Mouse (Mus musculus) liver, postnatal 0 days (tissue): ENCODE results near the gene Mmp23. TPM values are rescaled to one million over a fixed set of nuclear protein-coding genes. Genes with fewer than 3 reads are reported as not detected.

Experiments used
- ATAC-seq: fragments of 200-750 bp; cut with Nextera tagmentation; 2 replicates; pipeline ENCODE4 v1.8.0; 2017; ENCODE audit warnings: mild to moderate bottlenecking, moderate library complexity
- DNase-seq: peaks from one replicate; pipeline ENCODE4 v3.0.0-alpha.2; 2016
- H3K27ac ChIP-seq: fragments of 300-500 bp; sonication (generic); 2 replicates; pipeline ENCODE4 v1.5.1; 2014; ENCODE audit warnings: antibody characterized with exemption, moderate library complexity, mild to moderate bottlenecking, low read depth
- H3K27me3 ChIP-seq: fragments of 300-500 bp; sonication (generic); 2 replicates; pipeline ENCODE4 v1.6.1; 2014; ENCODE audit warnings: low read length, control low read depth, mixed read lengths; ENCODE audit not compliant: insufficient read depth
- H3K36me3 ChIP-seq: fragments of 300-500 bp; sonication (generic); replicated peaks from 2 replicates; pipeline ENCODE4 v1.6.1; 2014; ENCODE audit warnings: mild to moderate bottlenecking, control low read depth, low read length, moderate library complexity, mixed read lengths; ENCODE audit not compliant: insufficient read depth
- H3K4me1 ChIP-seq: fragments of 300-500 bp; sonication (generic); 2 replicates; pipeline ENCODE4 v1.6.1; 2014; ENCODE audit warnings: antibody characterized with exemption, mild to moderate bottlenecking, control low read depth; ENCODE audit not compliant: insufficient read depth
- H3K4me2 ChIP-seq: fragments of 300-500 bp; sonication (generic); 2 replicates; pipeline ENCODE4 v1.6.1; 2014; ENCODE audit warnings: low read depth, mild to moderate bottlenecking, low read length, moderate library complexity, mixed read lengths
- H3K4me3 ChIP-seq: fragments of 300-500 bp; sonication (generic); 2 replicates; pipeline ENCODE4 v1.5.1; 2014; ENCODE audit warnings: low read depth, low read length
- H3K9ac ChIP-seq: fragments of 300-500 bp; sonication (generic); replicated peaks from 2 replicates; pipeline ENCODE4 v1.6.1; 2014; ENCODE audit warnings: mild to moderate bottlenecking, moderate library complexity
- H3K9me3 ChIP-seq: fragments of 300-500 bp; sonication (generic); 2 replicates; pipeline ENCODE4 v1.6.1; 2016; ENCODE audit warnings: mild to moderate bottlenecking, control low read depth, low read length, mixed read lengths
- CTCF ChIP-seq: sonication (generic); IDR thresholded peaks from 2 replicates; pipeline ENCODE4 v1.5.1; 2016; ENCODE audit warnings: antibody characterized with exemption, low read depth
- EP300 ChIP-seq: IDR thresholded peaks from 2 replicates; pipeline ENCODE4 v1.6.1; 2016; ENCODE audit warnings: antibody characterized with exemption, low read depth, mild to moderate bottlenecking
- WGBS: fragments of 180-500 bp; shearing (Covaris S2); extraction: QIAGEN DNeasy Blood & Tissue Kit; methylation state at CpG from one replicate; pipeline ENCODE4 v1.1.7; 2014; ENCODE audit not compliant: insufficient replicate concordance; 5-methylcytosine and 5-hydroxymethylcytosine counted together
- polyA plus RNA-seq: library from polyadenylated mRNA; unstranded; fragments of >200 nt; fragmentation: Nextera tagmentation; extraction: Ambion mirVana; gene quantifications from 2 replicates; pipeline ENCODE4 v1.2.1, GENCODE M21; 2015

The Mmp23 gene
- polyA plus RNA-seq, 1 experiment from 2014 or later: 5.9 TPM

DNA sequence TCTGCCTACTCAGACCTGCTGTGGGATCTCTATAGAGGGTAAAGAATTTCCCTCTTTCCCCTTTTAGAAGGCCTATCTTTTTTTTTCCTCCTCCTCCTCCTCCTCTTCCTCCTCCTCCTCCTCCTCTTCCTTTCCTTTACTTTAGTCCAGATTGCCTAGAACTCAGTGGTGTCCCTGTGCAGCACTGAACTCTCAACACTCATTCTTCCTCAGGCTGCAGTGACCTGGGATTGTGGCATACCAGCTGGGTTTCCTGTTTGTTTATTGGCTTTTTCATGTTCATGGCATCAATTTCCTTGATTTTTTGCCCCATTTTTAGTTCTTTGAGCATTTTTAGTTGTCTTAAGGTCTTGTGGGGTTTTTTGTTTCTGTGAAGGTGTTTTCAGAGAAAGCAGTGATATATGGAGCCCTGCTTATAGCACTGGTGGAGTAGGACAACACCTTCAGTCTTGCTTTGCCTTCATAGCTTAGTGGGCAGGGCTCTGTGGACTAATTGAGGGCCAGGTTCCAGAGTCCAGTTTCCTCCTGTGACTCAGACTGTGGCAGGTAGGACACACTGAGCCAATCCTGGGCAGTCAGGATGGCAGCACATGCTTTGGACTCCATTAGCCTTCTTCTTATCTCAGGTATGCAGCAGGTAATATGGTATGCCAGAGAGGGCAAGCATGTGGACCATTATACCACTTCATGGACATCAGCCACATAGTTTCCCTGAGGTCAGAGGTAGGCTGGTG lies 17.3 kb downstream of the Mmp23 start:
- DNase-seq: no peak
- Histone ChIP-seq H3K4me2 (no peak overlapping the region), H3K9ac (no peak overlapping the region; the same call in 1 of the 2 replicates), H3K27me3 (no peaks in the 10 kb centered on the region), H3K9me3 (no peaks in the 10 kb centered on the region), H3K27ac (no peak overlapping the region), H3K4me3 (no peak overlapping the region), H3K4me1 (no peaks in the 10 kb centered on the region), H3K36me3 (peaks cover 83% of the 10 kb centered on the region)
- peak; percentile 54; the same call in 1 of the 2 replicates for ATAC-seq
- TF ChIP-seq CTCF (no peak), EP300 (no peak)

DNA sequence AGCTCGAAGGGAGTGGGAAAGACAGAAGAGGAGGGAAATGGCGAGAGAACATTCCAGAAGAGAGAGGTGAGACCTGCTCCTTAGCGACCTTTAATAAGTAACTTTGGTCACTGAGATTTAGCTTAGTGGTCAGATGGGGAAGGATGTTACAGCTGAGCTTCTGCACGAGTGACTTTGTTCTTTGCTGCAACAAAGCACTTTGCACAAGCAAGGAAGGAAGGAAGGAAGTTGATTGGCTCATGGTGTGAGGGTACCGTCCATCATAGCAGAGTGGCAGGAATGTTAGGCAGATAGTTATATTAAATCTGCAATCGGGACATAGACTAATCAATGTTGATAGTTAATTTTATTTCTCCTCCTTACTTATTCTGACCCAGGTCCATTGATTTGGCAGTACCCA lies 22.9 kb downstream of the Mmp23 start:
- DNase-seq: no peak
- Histone ChIP-seq H3K27me3 (no peaks in the 10 kb centered on the region), H3K4me3 (no peak overlapping the region), H3K9ac (no peak overlapping the region), H3K27ac (no peak overlapping the region), H3K4me1 (peaks cover 2% of the 10 kb centered on the region; the same call in 1 of the 2 replicates), H3K36me3 (peaks cover 70% of the 10 kb centered on the region), H3K9me3 (no peaks in the 10 kb centered on the region), H3K4me2 (no peak overlapping the region)
- TF ChIP-seq EP300 (peak; percentile 26; the same call in 1 of the 2 replicates), CTCF (no peak)
- WGBS: 61% methylated on average over 6 of the region's 6 CpGs
- no peak for ATAC-seq

DNA sequence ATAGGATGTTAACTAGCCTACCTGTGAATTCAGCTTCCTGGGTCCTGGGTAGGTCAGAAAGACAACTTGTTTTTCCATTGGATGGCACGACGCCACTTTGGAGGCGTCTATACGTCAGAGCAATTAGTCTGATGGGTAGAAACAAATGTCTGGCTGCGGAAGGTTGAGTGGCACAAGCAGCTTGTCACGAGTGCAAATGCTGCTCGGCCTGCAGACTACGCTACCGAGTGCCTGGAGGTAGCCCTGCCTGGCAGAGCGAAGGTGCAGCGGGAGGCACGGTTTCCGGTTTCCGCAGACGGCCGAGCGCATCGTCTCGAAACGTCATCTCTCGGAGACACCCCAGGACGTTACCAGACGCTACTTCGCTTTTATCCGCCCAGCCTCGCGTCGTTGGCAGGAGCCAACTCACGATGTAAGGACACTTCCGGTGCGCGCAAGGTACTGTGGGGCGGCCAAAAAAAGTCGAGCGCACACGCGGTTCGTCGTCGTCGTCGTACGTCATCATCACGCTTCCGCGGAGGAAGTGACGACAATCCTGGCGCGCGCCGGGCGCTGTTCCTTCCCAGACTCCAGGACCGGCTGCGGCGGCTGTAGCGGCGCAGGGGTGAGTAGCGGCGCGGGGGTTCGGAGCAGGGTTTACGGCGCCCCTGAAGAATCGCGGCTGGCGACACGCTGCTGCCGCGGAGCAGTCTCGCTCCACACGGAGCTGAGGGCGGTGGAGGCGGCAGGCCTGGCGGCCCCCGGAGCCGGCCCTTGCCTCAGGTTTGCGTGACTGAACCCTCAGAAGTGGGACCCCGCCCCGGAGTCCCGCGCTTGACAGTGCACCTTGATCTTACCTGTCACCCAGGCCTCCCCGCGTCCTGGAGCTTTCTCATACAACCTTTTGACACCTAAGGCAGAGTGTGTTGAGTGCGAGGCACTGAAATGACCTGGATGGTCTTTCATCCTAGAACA lies 28.6 kb downstream of the Mmp23 start, which contains the start of gene Cdk11b:
Gene Cdk11b, plus strand, starts transcription at position 517 of the 954 bp plus-strand sequence.
- H3K36me3 ChIP-seq: peaks cover 29% of the 10 kb centered on the region
- ATAC-seq: peak; percentile 100
- peak within 1 kb of the TSS; percentile 78 for H3K4me2 ChIP-seq
- peak; percentile 97 for DNase-seq
- peak within 1 kb of the TSS; percentile 65 for H3K4me3 ChIP-seq
- TF ChIP-seq EP300: no peak; the same call in 1 of the 2 replicates
- no peak for TF ChIP-seq CTCF
- peak within 1 kb of the TSS; percentile 68 for H3K9ac ChIP-seq
- peak within 1 kb of the TSS; percentile 93 for H3K27ac ChIP-seq
- H3K4me1 ChIP-seq: peaks cover 10% of the 10 kb centered on the region
- H3K27me3 ChIP-seq: no peaks in the 10 kb centered on the region
- under 1% methylated on average over 84 of the region's 84 CpGs for WGBS
- H3K9me3 ChIP-seq: no peaks in the 10 kb centered on the region

DNA sequence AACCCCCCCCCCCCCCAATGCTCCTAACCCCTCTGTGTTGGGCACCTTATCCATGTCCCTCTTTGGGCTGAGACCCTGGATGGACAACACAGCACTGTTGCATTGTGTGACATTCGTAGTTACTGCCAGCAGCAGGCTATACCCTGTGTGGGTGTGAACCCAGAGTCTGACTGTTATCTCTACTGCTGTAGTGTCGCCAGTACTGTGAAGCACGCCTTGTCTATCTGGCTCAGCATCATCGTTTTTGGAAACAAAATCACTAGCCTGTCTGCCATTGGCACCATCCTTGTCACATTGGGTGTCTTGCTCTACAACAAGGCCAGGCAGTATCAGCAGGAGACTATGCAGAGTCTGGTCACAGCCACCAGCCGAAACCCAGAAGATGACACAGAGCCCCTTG lies 34.9 kb downstream of the Mmp23 start:
- Histone ChIP-seq H3K9me3 (no peaks in the 10 kb centered on the region), H3K27me3 (no peaks in the 10 kb centered on the region), H3K27ac (no peak overlapping the region), H3K4me1 (peaks cover 1% of the 10 kb centered on the region), H3K4me2 (no peak overlapping the region), H3K36me3 (peaks cover 60% of the 10 kb centered on the region), H3K9ac (no peak overlapping the region), H3K4me3 (no peak overlapping the region)
- ATAC-seq: no peak
- 63% methylated on average over 5 of the region's 5 CpGs for WGBS
- DNase-seq: no peak
- no peak for TF ChIP-seq EP300
- TF ChIP-seq CTCF: no peak

DNA sequence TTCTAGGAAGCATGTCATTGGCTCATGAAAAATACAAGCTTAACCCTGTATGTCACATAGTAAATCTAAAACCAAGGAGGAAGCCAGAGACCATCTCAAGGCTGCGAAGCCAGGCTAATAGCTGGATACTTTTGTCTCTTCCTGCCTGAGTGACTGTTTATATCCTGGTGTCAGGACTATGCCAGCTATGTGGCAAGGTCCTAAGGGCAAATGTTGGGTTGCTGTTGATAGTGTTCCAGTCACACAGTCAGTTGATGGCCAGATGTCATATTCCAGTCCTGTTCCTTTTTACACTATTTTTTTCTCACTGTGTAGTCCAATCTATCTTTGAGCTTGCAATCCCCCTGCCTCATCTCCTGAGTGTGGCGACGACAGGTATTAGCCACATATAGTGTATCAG lies 39.9 kb downstream of the Mmp23 start:
- no peaks in the 10 kb centered on the region for H3K4me1 ChIP-seq

DNA sequence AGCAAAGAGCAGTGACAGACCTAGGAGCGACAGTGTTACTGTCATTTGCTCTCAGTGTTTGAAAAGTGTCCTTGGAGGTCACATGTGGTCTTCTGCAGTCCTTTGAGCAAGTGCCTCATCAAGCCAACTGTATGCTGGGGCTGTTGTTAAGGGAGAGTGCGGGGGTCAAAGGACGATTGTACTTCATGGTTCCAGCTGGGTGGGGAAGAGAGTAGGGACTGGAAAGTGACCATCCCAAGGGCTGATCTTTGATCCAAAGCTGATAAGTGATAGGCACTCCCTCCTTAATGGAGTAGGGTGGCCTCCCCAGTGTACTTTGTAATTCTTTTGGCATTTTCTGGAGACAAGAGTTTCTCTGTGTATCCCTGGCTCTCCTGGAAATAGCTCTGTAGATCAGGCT lies 41.3 kb downstream of the Mmp23 start:
- DNase-seq: no peak
- H3K4me3 ChIP-seq: no peak overlapping the region
- H3K4me2 ChIP-seq: no peak overlapping the region
- no peaks in the 10 kb centered on the region for H3K27me3 ChIP-seq
- no peak overlapping the region for H3K9ac ChIP-seq
- H3K27ac ChIP-seq: no peak overlapping the region
- no peaks in the 10 kb centered on the region for H3K9me3 ChIP-seq
- TF ChIP-seq CTCF: no peak
- no peak for TF ChIP-seq EP300
- peaks cover 59% of the 10 kb centered on the region for H3K36me3 ChIP-seq
- 85% methylated on average over 3 of the region's 3 CpGs for WGBS
- no peaks in the 10 kb centered on the region; the same call in 1 of the 2 replicates for H3K4me1 ChIP-seq
- no peak for ATAC-seq

More for the DNA sequence above, 39.9 kb downstream of the Mmp23 start:
- no peak overlapping the region for H3K4me2 ChIP-seq
- H3K27me3 ChIP-seq: no peaks in the 10 kb centered on the region
- H3K4me3 ChIP-seq: no peak overlapping the region
- no peaks in the 10 kb centered on the region for H3K9me3 ChIP-seq
- H3K27ac ChIP-seq: no peak overlapping the region
- no peak overlapping the region for H3K9ac ChIP-seq
- TF ChIP-seq CTCF (no peak), EP300 (no peak)
- ATAC-seq: no peak
- WGBS: 89% methylated on average over 3 of the region's 3 CpGs
- peaks cover 72% of the 10 kb centered on the region for H3K36me3 ChIP-seq
- DNase-seq: no peak
